Comparison of ENCODE assay signal across 26 mouse cellular contexts in genomic region chr3:41432376-41432775, GRCm38 (mm10).
DNase-seq lines count a peak whose midpoint lies in the region; ATAC-seq and TF ChIP-seq lines count a peak whose summit lies in the region.
"Had no signal": no experiment of that assay in that cellular context is flagged by ENCODE, and none has a peak within 500 bp of the region (broad histone marks: within the 10 kb centered on the region; RNA-seq: fewer than 3 reads in every experiment).

No protein-coding gene starts in this region.

- no peak for ATAC-seq in liver, embryonic 12.5 days
- ATAC-seq: activated CD4-positive, CD25-positive, alpha-beta regulatory T cell, adult 4 months; forebrain, embryonic 16.5 days; hindbrain, postnatal 0 days; lung, postnatal 0 days had no signal

- TF ChIP-seq POLR2A in liver, adult 2 months (IDR thresholded peaks at IDR 0.05; ENCODE audit: extremely low read depth, insufficient read depth, low read length) = no peak

- no peaks in the 10 kb centered on the region for H3K36me3 ChIP-seq in liver, adult 2 months (ENCODE audit: control insufficient read depth, insufficient read depth, low read length)
- H3K36me3 ChIP-seq in liver, embryonic 12.5 days = no peaks in the 10 kb centered on the region
- H3K36me3 ChIP-seq: hindbrain, embryonic 12.5 days; stomach, embryonic 15.5 days had no signal

- H3K79me2 ChIP-seq in liver, adult 2 months (ENCODE audit: control insufficient read depth, insufficient read depth, low read length) = no peaks in the 10 kb centered on the region

- H3K9me3 ChIP-seq in liver, embryonic 12.5 days (replicated peaks) = no peaks in the 10 kb centered on the region
- H3K9me3 ChIP-seq: hindbrain, embryonic 12.5 days; stomach, embryonic 15.5 days had no signal

- no peaks in the 10 kb centered on the region for H3K27me3 ChIP-seq in liver, adult 2 months (ENCODE audit: control insufficient read depth, insufficient read depth, low read length)
- no peaks in the 10 kb centered on the region for H3K27me3 ChIP-seq in liver, embryonic 12.5 days (replicated peaks)
- H3K27me3 ChIP-seq: CH12.LX; hindbrain, embryonic 12.5 days; stomach, embryonic 15.5 days had no signal

- DNase-seq in heart, adult 11 months = peak; percentile 61
- DNase-seq in heart, adult 8-10 months (ENCODE audit: low spot score) = no peak
- DNase-seq in liver, adult 2 months (ENCODE audit: extremely low read depth, low read depth, low spot score) = peak; percentile 88
- peak; percentile 52 for DNase-seq in kidney, postnatal 14 days
- DNase-seq in thymus, postnatal 25 days = no peak
- DNase-seq in embryo, embryonic 11 days = no peak
- DNase-seq: adrenal gland, adult 2 months; adrenal gland, postnatal 36 days; cerebellum, adult 18-20 months; cerebellum, postnatal 10 days; gastrocnemius, postnatal 10 days; heart, postnatal 36 days; lung, adult 18-20 months; lung, postnatal 4 days; midbrain, embryonic 14.5 days had no signal

- peaks cover 2% of the 10 kb centered on the region; the same call in 1 of the 2 replicates for H3K4me1 ChIP-seq in liver, adult 2 months (ENCODE audit: control insufficient read depth, insufficient read depth, low read length)
- H3K4me1 ChIP-seq in liver, embryonic 12.5 days = no peaks in the 10 kb centered on the region

- TF ChIP-seq CTCF in liver, adult 2 months (IDR thresholded peaks at IDR 0.05; ENCODE audit: low read depth, low read length) = no peak

- no peak overlapping the region for H3K4me2 ChIP-seq in liver, embryonic 12.5 days
- H3K4me2 ChIP-seq: heart, embryonic 11.5 days; hindbrain, embryonic 12.5 days; liver, embryonic 11.5 days; stomach, embryonic 15.5 days had no signal

- peak overlapping the region; percentile 40 for H3K27ac ChIP-seq in liver, adult 2 months (replicated peaks; ENCODE audit: insufficient read depth, low read depth, low read length)
- no peak overlapping the region for H3K27ac ChIP-seq in liver, embryonic 12.5 days
- H3K27ac ChIP-seq: hindbrain, embryonic 12.5 days; hindbrain, postnatal 0 days; stomach, embryonic 15.5 days had no signal

- WGBS in liver, adult 2 months = 51% methylated on average over 5 of the region's 5 CpGs
- WGBS in liver, embryonic 12.5 days (ENCODE audit: insufficient replicate concordance) = 57% methylated on average over 5 of the region's 5 CpGs

- peak overlapping the region; percentile 21 for H3K4me3 ChIP-seq in liver, adult 2 months (ENCODE audit: insufficient read depth, low read depth, low read length)
- H3K4me3 ChIP-seq in liver, embryonic 12.5 days = no peak overlapping the region
- H3K4me3 ChIP-seq: erythroblast, embryonic 14.5 days; hindbrain, embryonic 12.5 days; stomach, embryonic 15.5 days had no signal

- H3K9ac ChIP-seq in liver, adult 2 months (ENCODE audit: low read depth, low read length) = peak overlapping the region; percentile 47; the same call in 1 of the 2 replicates
- no peak overlapping the region for H3K9ac ChIP-seq in liver, embryonic 12.5 days
- H3K9ac ChIP-seq: hindbrain, embryonic 12.5 days; stomach, embryonic 15.5 days had no signal

Comparison
In these comparisons a context has a peak if more than half of its experiments do, and no peak if none do; other contexts are left out.
1. DNase-seq: peak in heart, adult 11 months (single experiment), liver, adult 2 months (single experiment) and kidney, postnatal 14 days (single experiment); none in heart, adult 8-10 months (single experiment), thymus, postnatal 25 days (single experiment) and embryo, embryonic 11 days (single experiment).